10 mouse cellular contexts compared by ENCODE assay signal in genomic region chrX:134404584-134404955, GRCm38 (mm10). TPM values are rescaled to one million over a fixed set of nuclear protein-coding genes. Genes with fewer than 3 reads are reported as not detected.
A peak's percentile ranks its signal among the peaks of the same experiment; 100 is the strongest.
DNase-seq lines count a peak whose midpoint lies in the region; ATAC-seq lines count a peak whose summit lies in the region.
"Had no signal": no experiment of that assay in that cellular context is flagged by ENCODE, and none has a peak within 500 bp of the region (broad histone marks: within the 10 kb centered on the region; RNA-seq: fewer than 3 reads in every experiment).

No protein-coding gene starts in this region.

- WGBS in heart, embryonic 14.5 days = 29% methylated on average over 12 of the region's 14 CpGs
- 26% methylated on average over 12 of the region's 14 CpGs for WGBS in forebrain, embryonic 12.5 days
- WGBS in limb, embryonic 10.5 days = 28% methylated on average over 7 of the region's 14 CpGs
- WGBS in neural tube, embryonic 15.5 days = 19% methylated on average over 13 of the region's 14 CpGs

- no peaks in the 10 kb centered on the region; a peak in 1 of 4 replicates for H3K4me1 ChIP-seq in heart, embryonic 14.5 days (ENCODE audit: control insufficient read depth in 2 of 2, insufficient read depth in 2 of 2, low read length in 2 of 2)
- H3K4me1 ChIP-seq in forebrain, embryonic 12.5 days = no peaks in the 10 kb centered on the region; the same call in 1 of the 2 replicates
- H3K4me1 ChIP-seq in limb, embryonic 10.5 days = no peaks in the 10 kb centered on the region
- H3K4me1 ChIP-seq in neural tube, embryonic 15.5 days = no peaks in the 10 kb centered on the region

- no peak for ATAC-seq in heart, embryonic 14.5 days (ENCODE audit: insufficient number of reproducible peaks, insufficient read depth, low FRiP score, low read depth)
- ATAC-seq in forebrain, embryonic 12.5 days (ENCODE audit: low FRiP score) = peak; percentile 85
- peak; percentile 72 for ATAC-seq in neural tube, embryonic 15.5 days (ENCODE audit: low FRiP score)
- no peak for ATAC-seq in activated CD4-positive, CD25-positive, alpha-beta regulatory T cell, adult 4 months
- no peak for ATAC-seq in inflammation-experienced regulatory T-cells, adult 6 months
- ATAC-seq: Patski had no signal

- no peak overlapping the region for H3K27ac ChIP-seq in heart, embryonic 14.5 days (replicated peaks in 1 of 2; ENCODE audit: control insufficient read depth in 1 of 2, insufficient read depth in 1 of 2, low read depth in 2 of 2, low read length in 2 of 2)
- peak overlapping the region; percentile 54 for H3K27ac ChIP-seq in forebrain, embryonic 12.5 days
- H3K27ac ChIP-seq in limb, embryonic 10.5 days = peak overlapping the region; percentile 56
- H3K27ac ChIP-seq in neural tube, embryonic 15.5 days (replicated peaks) = peak overlapping the region; percentile 81

- H3K9me3 ChIP-seq in heart, embryonic 14.5 days (ENCODE audit: control insufficient read depth, low read length) = no peaks in the 10 kb centered on the region
- no peaks in the 10 kb centered on the region for H3K9me3 ChIP-seq in forebrain, embryonic 12.5 days
- H3K9me3 ChIP-seq in limb, embryonic 10.5 days (replicated peaks) = no peaks in the 10 kb centered on the region
- H3K9me3 ChIP-seq in neural tube, embryonic 15.5 days (replicated peaks) = no peaks in the 10 kb centered on the region

- peak overlapping the region; percentile 67 for H3K4me2 ChIP-seq in heart, embryonic 14.5 days (ENCODE audit: low read length)
- H3K4me2 ChIP-seq in forebrain, embryonic 12.5 days = peak overlapping the region; percentile 53
- peak overlapping the region; percentile 58 for H3K4me2 ChIP-seq in neural tube, embryonic 15.5 days

- H3K36me3 ChIP-seq in heart, embryonic 14.5 days (ENCODE audit: control insufficient read depth, insufficient read depth, low read length) = no peaks in the 10 kb centered on the region
- no peaks in the 10 kb centered on the region for H3K36me3 ChIP-seq in forebrain, embryonic 12.5 days (replicated peaks)
- no peaks in the 10 kb centered on the region for H3K36me3 ChIP-seq in limb, embryonic 10.5 days
- no peaks in the 10 kb centered on the region for H3K36me3 ChIP-seq in neural tube, embryonic 15.5 days

- peak overlapping the region; percentile 36 to 48 for H3K4me3 ChIP-seq in heart, embryonic 14.5 days (ENCODE audit: control insufficient read depth in 1 of 2, insufficient read depth in 1 of 2, low read depth in 1 of 2, low read length in 2 of 2)
- peak overlapping the region; percentile 38 for H3K4me3 ChIP-seq in forebrain, embryonic 12.5 days (replicated peaks)
- H3K4me3 ChIP-seq in limb, embryonic 10.5 days = peak overlapping the region; percentile 44
- H3K4me3 ChIP-seq in neural tube, embryonic 15.5 days (replicated peaks) = peak overlapping the region; percentile 42

- peak overlapping the region; percentile 34; the same call in 1 of the 2 replicates for H3K9ac ChIP-seq in heart, embryonic 14.5 days (ENCODE audit: low read length)
- H3K9ac ChIP-seq in forebrain, embryonic 12.5 days = peak overlapping the region; percentile 25; the same call in 1 of the 2 replicates
- H3K9ac ChIP-seq in neural tube, embryonic 15.5 days (replicated peaks) = peak overlapping the region; percentile 45

- H3K27me3 ChIP-seq in heart, embryonic 14.5 days (ENCODE audit: control insufficient read depth, insufficient read depth, low read length) = no peaks in the 10 kb centered on the region
- H3K27me3 ChIP-seq in forebrain, embryonic 12.5 days = peaks cover 15% of the 10 kb centered on the region; the same call in 1 of the 2 replicates
- H3K27me3 ChIP-seq in limb, embryonic 10.5 days (ENCODE audit: low read depth, poor library complexity, severe bottlenecking) = peaks cover 76% of the 10 kb centered on the region
- H3K27me3 ChIP-seq in neural tube, embryonic 15.5 days (replicated peaks) = no peaks in the 10 kb centered on the region

- DNase-seq in heart, adult 8-10 months (ENCODE audit: low spot score) = no peak
- DNase-seq in cerebellum, postnatal 36 days = peak; percentile 8 to 9
- peak; percentile 31 for DNase-seq in limb, embryonic 10.5 days (ENCODE audit: low spot score)

RNA-seq across cellular contexts. Expression of gene Drp2, which starts 0.2 kb away (rescaled TPM):
- polyA plus RNA-seq in heart, embryonic 14.5 days (2014; fragmentation: Nextera tagmentation; extraction: Ambion mirVana) = 0.27 and 0.46 TPM in 2 replicates
- total RNA-seq in heart, adult 8-10 months (2022) = under 1 TPM; 0.17 to 0.33 (median 0.25) TPM
- 11.1 and 11.5 TPM in 2 replicates for polyA plus RNA-seq in forebrain, embryonic 12.5 days (2016; fragmentation: Nextera tagmentation; extraction: Ambion mirVana)
- polyA plus RNA-seq in limb, embryonic 10.5 days (2016; fragmentation: Nextera tagmentation; extraction: Ambion mirVana) = 0.78 and 0.95 TPM in 2 replicates
- polyA plus RNA-seq in neural tube, embryonic 15.5 days (2015; fragmentation: Nextera tagmentation; extraction: Ambion mirVana) = 16.5 and 18.7 TPM in 2 replicates
- under 1 TPM in 1 of 2 experiments, not detected in 1; 0.17 TPM for polyA plus RNA-seq in activated CD4-positive, CD25-positive, alpha-beta regulatory T cell, adult 4 months (2017; shearing (Covaris generic))
- under 1 TPM in 1 of 3 experiments, not detected in 2; 0.16 TPM for polyA plus RNA-seq in inflammation-experienced regulatory T-cells, adult 6 months (2017; shearing (Covaris generic))
- total RNA-seq: hematopoietic stem cell, adult 5-6 weeks had no signal

Comparison
In these comparisons a context has a peak if more than half of its experiments do, and no peak if none do; other contexts are left out.
1. ATAC-seq: peak in forebrain, embryonic 12.5 days (single experiment) and neural tube, embryonic 15.5 days (single experiment); none in heart, embryonic 14.5 days (single experiment), activated CD4-positive, CD25-positive, alpha-beta regulatory T cell, adult 4 months (single experiment) and inflammation-experienced regulatory T-cells, adult 6 months (single experiment).
2. H3K27ac ChIP-seq: peak in forebrain, embryonic 12.5 days (single experiment), limb, embryonic 10.5 days (single experiment) and neural tube, embryonic 15.5 days (single experiment); none in heart, embryonic 14.5 days (0 of 2).
3. Peak in every context shown above with its lines, with median percentiles within 50 percentile points of each other: H3K4me2 ChIP-seq, H3K4me3 ChIP-seq and H3K9ac ChIP-seq.